Mouse (Mus musculus): ENCODE measurements around the gene Hmcn2.

Gene Hmcn2

GRCm38 (mm10) chr2:31314007-31314465, at the start of gene Hmcn2:
Hmcn2 (plus strand) TSS chr2:31314415.
- no peak for DNase-seq

- peak; percentile 90 for DNase-seq
Measured at GRCm38 (mm10) chr2:31267447-31267846, 46.8 kb upstream of the Hmcn2 start.

GRCm38 (mm10) chr2:31268631-31269030, 45.6 kb upstream of the Hmcn2 start:
- no peak for DNase-seq

- DNase-seq = no peak
Measured at GRCm38 (mm10) chr2:31269188-31269587, 45.0 kb upstream of the Hmcn2 start.

- DNase-seq = no peak
Measured at GRCm38 (mm10) chr2:31269847-31270246, 44.4 kb upstream of the Hmcn2 start.

GRCm38 (mm10) chr2:31270470-31270869, 43.7 kb upstream of the Hmcn2 start:
- no peak for DNase-seq

- no peak for DNase-seq
Measured at GRCm38 (mm10) chr2:31271071-31271470, 43.1 kb upstream of the Hmcn2 start.

GRCm38 (mm10) chr2:31274993-31275392, 39.2 kb upstream of the Hmcn2 start:
- no peak for DNase-seq

- DNase-seq = no peak
Measured at GRCm38 (mm10) chr2:31277810-31278209, 36.4 kb upstream of the Hmcn2 start.

GRCm38 (mm10) chr2:31278483-31278882, 35.7 kb upstream of the Hmcn2 start:
- DNase-seq = no peak

GRCm38 (mm10) chr2:31281138-31281537, 33.1 kb upstream of the Hmcn2 start:
- no peak for DNase-seq

GRCm38 (mm10) chr2:31282266-31282665, 31.9 kb upstream of the Hmcn2 start:
- peak; percentile 53 for DNase-seq

- no peak for DNase-seq
Measured at GRCm38 (mm10) chr2:31282880-31283279, 31.3 kb upstream of the Hmcn2 start.

- no peak for DNase-seq
Measured at GRCm38 (mm10) chr2:31284531-31284930, 29.7 kb upstream of the Hmcn2 start.

- peak; percentile 68 for DNase-seq
Measured at GRCm38 (mm10) chr2:31291421-31291820, 22.8 kb upstream of the Hmcn2 start.

- peak; percentile 76 for DNase-seq
Measured at GRCm38 (mm10) chr2:31294985-31295384, 19.2 kb upstream of the Hmcn2 start.

GRCm38 (mm10) chr2:31296395-31296794, 17.8 kb upstream of the Hmcn2 start:
- no peak for DNase-seq

GRCm38 (mm10) chr2:31297602-31298268, 16.5 kb upstream of the Hmcn2 start:
- peak; percentile 77 for DNase-seq

GRCm38 (mm10) chr2:31298814-31299213, 15.4 kb upstream of the Hmcn2 start:
- DNase-seq = no peak

GRCm38 (mm10) chr2:31299266-31299665, 14.9 kb upstream of the Hmcn2 start:
- peak; percentile 88 for DNase-seq

GRCm38 (mm10) chr2:31299996-31300395, 14.2 kb upstream of the Hmcn2 start:
- no peak for DNase-seq

GRCm38 (mm10) chr2:31303177-31303576, 11.0 kb upstream of the Hmcn2 start:
- no peak for DNase-seq

- DNase-seq = no peak
Measured at GRCm38 (mm10) chr2:31304191-31304590, 10.0 kb upstream of the Hmcn2 start.

GRCm38 (mm10) chr2:31304801-31305665, 9.2 kb upstream of the Hmcn2 start:
- DNase-seq = no peak

Measured in retina, postnatal 1 day (tissue).